ENCODE assay signal across 9 mouse cellular contexts in genomic region chr3:101078344-101078743, GRCm38 (mm10). TPM values are rescaled to one million over a fixed set of nuclear protein-coding genes. Genes with fewer than 3 reads are reported as not detected.
DNase-seq lines count a peak whose midpoint lies in the region.
"Had no signal": no experiment of that assay in that cellular context is flagged by ENCODE, and none has a peak within 500 bp of the region (broad histone marks: within the 10 kb centered on the region; RNA-seq: fewer than 3 reads in every experiment).

No protein-coding gene starts in this region.

- intact Hi-C loops in left cerebral cortex, postnatal 4 days (cut with DNase I): no loop called here

- peak; percentile 88 for DNase-seq in left cerebral cortex, postnatal 4 days
- DNase-seq in left cerebral cortex, adult 9 months (ENCODE audit: low spot score in 2 of 2): no peak
- DNase-seq in adrenal gland, postnatal 36 days: peak; percentile 65 to 75
- peak; percentile 57 for DNase-seq in gastrocnemius, postnatal 10 days
- peak; percentile 66 to 67 for DNase-seq in kidney, postnatal 25 days
- DNase-seq in embryo, embryonic 11 days: no peak
- DNase-seq in T-cell, adult 2 months (ENCODE audit: low spot score): no peak
- DNase-seq: liver, embryonic 13.5 days; thymus, postnatal 25 days had no signal

RNA-seq across cellular contexts. Expression of gene Ptgfrn, which starts 31.7 kb away (rescaled TPM):
- 10 to 100 TPM; 60.5 to 62.5 TPM for total RNA-seq in left cerebral cortex, postnatal 4 days (2021)
- 10 to 100 TPM; 47.6 to 53.9 TPM for total RNA-seq in adrenal gland, postnatal 36 days (2021)
- total RNA-seq in gastrocnemius, postnatal 10 days (2021): 10 to 100 TPM; 49.3 to 59.3 TPM

RNA-seq across cellular contexts. Expression of gene Cd101, which starts 49.0 kb away (rescaled TPM):
- under 1 TPM; 0.34 to 0.48 TPM for total RNA-seq in left cerebral cortex, postnatal 4 days (2021)
- under 1 TPM; 0.10 to 0.20 TPM for total RNA-seq in adrenal gland, postnatal 36 days (2021)
- 1 to 10 TPM in 1 of 2 experiments, under 1 TPM in 1; 0.75 to 1.0 TPM for total RNA-seq in gastrocnemius, postnatal 10 days (2021)

Comparison
In these comparisons a context has a peak if more than half of its experiments do, and no peak if none do; other contexts are left out.
1. DNase-seq: peak in left cerebral cortex, postnatal 4 days (single experiment), adrenal gland, postnatal 36 days (2 of 2), gastrocnemius, postnatal 10 days (single experiment) and kidney, postnatal 25 days (2 of 2); none in left cerebral cortex, adult 9 months (0 of 2), embryo, embryonic 11 days (single experiment) and T-cell, adult 2 months (single experiment).